Mouse (Mus musculus): ENCODE results near the gene Esrra. TPM values are rescaled to one million over a fixed set of nuclear protein-coding genes. Genes with fewer than 3 reads are reported as not detected.
"Not testable (repeated sequence)": the region's sequence is repeated elsewhere in the genome, so short reads cannot be mapped to it uniquely, and the experiment has no call there.

Esrra gene
- total RNA-seq, 1 experiment from 2014 or later: 37.9 TPM

DNA sequence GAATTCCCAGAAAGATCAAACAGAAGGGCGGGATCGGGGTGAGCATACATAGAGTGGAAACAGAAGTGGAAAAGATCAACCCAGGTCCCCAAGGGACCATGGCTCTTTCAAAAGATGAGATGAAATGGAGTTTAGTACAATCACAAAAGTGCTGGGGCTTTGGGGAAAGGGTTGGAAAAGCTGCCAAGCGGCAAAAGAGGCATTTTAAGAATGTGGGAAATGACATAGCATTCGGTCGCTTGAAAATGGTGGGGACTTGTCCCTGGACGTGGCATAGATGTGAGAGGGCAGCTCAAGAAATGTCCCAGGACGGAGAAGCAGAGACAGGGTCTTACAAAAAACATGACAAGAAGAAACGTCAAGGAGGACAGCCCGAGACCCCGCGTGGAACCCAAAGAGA lies 12.6 kb downstream of the Esrra start:
- ATAC-seq (ENCODE audit: extremely low read depth, insufficient number of reproducible peaks, low FRiP score, poor library complexity, severe bottlenecking): no peak

DNA sequence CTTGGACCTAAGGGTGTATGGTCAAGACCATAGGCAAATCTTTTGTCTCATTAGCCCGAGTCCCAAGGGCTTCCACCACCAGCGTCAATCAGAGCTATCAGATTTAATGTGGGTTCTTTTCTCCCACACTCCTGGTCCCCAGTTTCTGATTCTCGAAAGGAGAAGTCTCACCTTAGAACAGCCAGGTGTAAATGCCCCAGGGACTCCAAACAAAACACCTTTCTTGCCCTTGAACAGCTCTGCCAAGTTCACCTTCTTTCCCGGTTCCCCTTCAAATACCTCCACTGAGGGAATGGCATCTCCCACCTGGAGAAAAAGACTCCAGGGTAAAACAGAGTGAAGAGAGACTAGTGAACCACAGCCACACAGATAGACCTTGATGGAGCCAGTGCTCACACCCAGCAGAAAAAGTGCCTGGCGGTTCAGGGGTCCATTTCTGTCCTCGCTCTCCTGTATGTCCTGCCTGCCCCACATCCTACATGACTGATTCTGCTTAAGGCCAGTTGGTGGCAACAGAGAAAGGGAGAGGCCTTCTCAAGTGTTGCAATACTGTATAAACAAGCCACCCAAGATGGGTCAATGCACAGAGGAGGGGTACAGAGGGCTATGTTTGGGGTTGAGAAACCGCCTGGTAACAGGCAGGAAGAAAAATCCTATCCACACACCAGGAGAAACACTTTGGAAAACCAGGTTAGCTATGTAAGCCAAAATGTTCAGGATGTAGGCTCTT lies 13.6 kb downstream of the Esrra start:
- ATAC-seq (ENCODE audit: extremely low read depth, insufficient number of reproducible peaks, low FRiP score, poor library complexity, severe bottlenecking): no peak

DNA sequence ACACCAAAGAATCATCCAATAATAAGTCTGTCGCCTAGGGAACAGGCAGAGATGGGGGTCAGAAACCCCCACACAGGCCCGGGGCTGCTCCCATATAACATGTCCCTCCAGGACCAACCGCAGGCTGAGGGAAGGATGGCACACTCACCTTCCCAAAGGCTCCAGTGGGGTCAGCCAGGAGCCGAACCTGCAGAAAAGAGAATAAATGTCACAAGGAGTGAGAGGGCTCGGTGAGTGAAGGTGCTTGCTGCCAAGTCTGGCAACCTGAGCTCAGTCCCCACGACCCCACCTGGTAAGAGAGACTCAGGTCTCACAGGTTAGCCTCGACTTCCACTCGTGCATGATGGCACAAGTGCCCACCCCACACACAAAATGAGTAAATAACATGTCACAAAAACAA lies 14.5 kb downstream of the Esrra start:
- no peak for ATAC-seq (ENCODE audit: extremely low read depth, insufficient number of reproducible peaks, low FRiP score, poor library complexity, severe bottlenecking)

DNA sequence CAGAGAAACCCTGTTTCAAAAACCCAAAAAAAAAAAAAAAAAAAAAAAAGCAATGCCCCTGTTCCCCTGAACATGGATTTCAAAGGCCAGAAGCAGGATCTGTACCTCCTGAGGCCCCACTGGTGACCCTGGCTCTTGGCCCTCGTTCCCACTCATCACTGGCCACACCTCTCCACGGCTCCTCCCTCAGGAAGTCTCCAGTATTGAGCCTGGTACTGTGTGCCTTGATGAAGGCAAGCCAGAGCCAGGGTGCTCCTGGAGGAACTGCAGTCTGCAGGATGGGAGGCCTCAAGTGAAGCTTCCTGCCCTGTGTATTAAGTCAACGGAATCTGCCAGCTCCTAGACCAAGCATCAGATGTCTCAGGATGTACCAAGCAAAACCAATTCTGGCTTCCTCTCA lies 15.4 kb downstream of the Esrra start:
- no peak for ATAC-seq (ENCODE audit: extremely low read depth, insufficient number of reproducible peaks, low FRiP score, poor library complexity, severe bottlenecking)

GRCm38 (mm10) chr19:6905498-6906159 lies 16.0 kb downstream of the Esrra start:
- ATAC-seq (ENCODE audit: extremely low read depth, insufficient number of reproducible peaks, low FRiP score, poor library complexity, severe bottlenecking): no peak

DNA sequence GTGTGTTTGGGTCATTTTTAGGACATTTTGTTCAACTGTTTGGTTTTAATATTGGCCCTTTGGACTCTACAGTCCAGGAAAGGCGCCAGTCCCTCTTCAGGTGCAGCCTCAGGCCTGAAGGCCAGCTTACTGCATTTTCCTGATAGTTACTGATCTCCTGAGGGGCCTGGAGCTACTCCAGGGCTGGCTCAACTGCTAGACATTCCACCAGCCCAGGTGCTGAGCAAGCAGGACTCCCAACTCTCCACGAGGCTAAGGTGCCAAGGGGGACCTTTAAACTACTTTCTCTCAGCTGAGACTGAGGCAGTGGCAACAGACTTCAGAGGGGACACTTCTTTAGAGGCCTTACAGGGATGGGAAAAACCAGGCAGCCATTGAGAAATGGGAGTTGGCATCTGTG lies 16.8 kb downstream of the Esrra start:
- no peak for ATAC-seq (ENCODE audit: extremely low read depth, insufficient number of reproducible peaks, low FRiP score, poor library complexity, severe bottlenecking)

DNA sequence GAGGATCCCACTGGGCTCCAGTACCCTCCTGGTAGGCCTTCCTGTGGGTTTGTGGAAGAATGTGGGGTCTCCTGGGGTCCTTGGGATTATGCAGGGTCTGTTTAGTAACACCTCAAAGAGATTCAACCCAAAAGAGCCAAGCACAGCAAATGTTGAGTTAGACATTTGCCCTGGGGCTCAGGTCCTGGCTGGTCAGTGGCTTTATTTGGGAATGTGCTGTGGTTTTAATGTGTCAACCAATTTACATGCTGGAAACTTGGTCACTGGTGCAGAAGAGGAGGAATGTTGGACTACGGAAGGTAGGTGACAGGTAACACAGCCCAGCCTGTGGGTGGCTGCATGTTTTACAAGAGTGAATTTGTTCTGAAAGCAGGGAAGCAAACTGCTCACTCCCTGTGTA lies 18.6 kb downstream of the Esrra start:
- ATAC-seq (ENCODE audit: extremely low read depth, insufficient number of reproducible peaks, low FRiP score, poor library complexity, severe bottlenecking): no peak

- ATAC-seq (ENCODE audit: extremely low read depth, insufficient number of reproducible peaks, low FRiP score, poor library complexity, severe bottlenecking): no peak
Observed at GRCm38 (mm10) chr19:6899641-6900040, 22.0 kb downstream of the Esrra start.

GRCm38 (mm10) chr19:6895608-6896305 lies 25.9 kb downstream of the Esrra start:
- ATAC-seq (ENCODE audit: extremely low read depth, insufficient number of reproducible peaks, low FRiP score, poor library complexity, severe bottlenecking): not testable (repeated sequence)

DNA sequence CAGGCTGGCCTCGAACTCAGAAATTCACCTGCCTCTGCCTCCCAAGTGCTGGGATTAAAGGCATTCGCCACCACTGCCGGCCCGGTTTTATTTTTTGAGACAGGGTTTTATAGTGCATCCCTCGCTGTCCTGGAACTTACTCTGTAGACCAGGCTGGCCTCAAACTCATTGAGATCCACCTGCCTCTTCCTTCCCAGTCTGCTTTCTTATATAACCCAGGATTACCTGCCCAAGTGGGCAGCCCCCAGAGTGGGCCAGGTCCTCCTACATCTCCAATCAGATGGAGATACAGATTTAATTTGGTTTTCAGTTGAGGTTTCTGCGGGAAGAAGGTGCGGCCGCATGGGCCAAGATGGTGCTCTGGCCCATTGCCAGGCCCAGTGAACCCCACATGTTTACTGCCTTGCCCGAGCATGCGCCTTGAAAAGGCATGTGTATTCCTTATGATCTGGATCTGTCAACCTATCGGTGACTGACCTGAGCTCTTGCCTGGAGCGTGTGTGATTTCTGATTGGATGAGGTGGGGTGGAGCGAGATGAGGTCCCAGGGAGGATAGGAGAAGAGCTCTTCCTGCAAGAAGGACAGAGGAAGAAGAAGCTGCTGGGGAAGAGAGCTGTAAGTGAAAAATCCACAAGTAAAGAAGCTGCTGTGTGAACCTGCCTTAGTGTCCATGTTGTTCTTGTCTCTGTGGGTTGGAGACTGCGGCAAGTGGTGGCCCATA lies 27.7 kb downstream of the Esrra start:
- ATAC-seq (ENCODE audit: extremely low read depth, insufficient number of reproducible peaks, low FRiP score, poor library complexity, severe bottlenecking): no peak

- no peak for ATAC-seq (ENCODE audit: extremely low read depth, insufficient number of reproducible peaks, low FRiP score, poor library complexity, severe bottlenecking)
Observed at GRCm38 (mm10) chr19:6892512-6892911, 29.1 kb downstream of the Esrra start.

GRCm38 (mm10) chr19:6877965-6878364 lies 43.6 kb downstream of the Esrra start:
- no peak for ATAC-seq (ENCODE audit: extremely low read depth, insufficient number of reproducible peaks, low FRiP score, poor library complexity, severe bottlenecking)

GRCm38 (mm10) chr19:6876799-6877198 lies 44.8 kb downstream of the Esrra start:
- ATAC-seq (ENCODE audit: extremely low read depth, insufficient number of reproducible peaks, low FRiP score, poor library complexity, severe bottlenecking): no peak

DNA sequence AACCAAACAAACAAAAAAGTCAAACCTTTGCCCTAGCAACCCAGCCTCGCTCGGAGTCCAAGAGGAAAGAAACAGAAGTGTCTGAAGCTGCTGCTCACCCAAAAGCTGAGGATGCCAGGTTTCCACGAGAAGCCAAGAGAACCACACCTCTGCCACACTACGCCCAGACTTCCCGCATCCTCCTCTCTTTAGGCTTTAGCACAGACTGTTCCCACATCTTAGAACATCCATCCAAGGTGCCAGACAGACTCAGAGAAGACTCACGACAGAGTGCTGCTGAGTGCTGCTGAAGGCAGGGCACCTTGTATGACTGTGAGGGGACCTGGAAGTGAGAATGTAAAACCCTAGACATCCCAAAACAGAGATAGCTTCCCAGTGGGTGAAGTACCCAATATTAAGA lies 45.8 kb downstream of the Esrra start:
- no peak for ATAC-seq (ENCODE audit: extremely low read depth, insufficient number of reproducible peaks, low FRiP score, poor library complexity, severe bottlenecking)

DNA sequence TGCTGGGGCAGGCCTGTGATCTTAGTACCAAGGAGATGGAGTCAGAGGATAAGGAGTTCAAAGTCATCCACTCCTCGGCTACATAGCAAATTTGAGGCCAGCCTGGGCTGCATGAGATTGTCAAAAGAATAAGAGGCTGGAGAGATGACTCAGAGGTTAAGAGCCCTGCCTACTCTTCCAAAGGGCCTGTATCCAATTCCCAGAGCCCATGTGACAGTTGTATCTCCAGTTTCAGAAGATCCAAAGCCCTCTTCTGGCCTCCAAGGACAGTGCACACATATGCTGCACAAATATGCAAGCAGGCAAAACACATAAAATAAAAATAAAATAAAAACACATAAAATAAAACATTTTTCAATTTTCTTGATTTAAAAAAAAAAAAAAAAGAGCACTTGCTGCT lies 47.4 kb downstream of the Esrra start:
- ATAC-seq (ENCODE audit: extremely low read depth, insufficient number of reproducible peaks, low FRiP score, poor library complexity, severe bottlenecking): no peak

DNA sequence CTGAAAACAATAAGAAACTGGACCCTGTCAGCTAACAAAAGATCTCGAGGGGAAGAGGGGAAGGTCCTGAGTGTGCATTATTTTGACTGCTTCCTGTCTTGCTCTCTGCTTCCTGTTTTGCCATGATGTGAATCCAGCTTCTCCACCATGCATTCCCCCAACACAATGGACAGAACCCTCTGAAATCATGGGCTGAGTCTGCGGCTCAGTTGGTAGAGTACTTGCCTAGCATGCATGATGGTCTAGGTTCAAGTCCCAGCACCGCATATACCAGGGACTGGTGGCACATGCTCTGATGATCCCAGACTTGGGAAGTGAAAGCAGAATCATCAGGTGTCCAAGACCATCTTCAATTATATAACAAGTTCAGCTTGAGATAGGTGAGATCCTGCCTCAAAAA lies 48.9 kb downstream of the Esrra start:
- no peak for ATAC-seq (ENCODE audit: extremely low read depth, insufficient number of reproducible peaks, low FRiP score, poor library complexity, severe bottlenecking)

- peak; percentile 80 for ATAC-seq (ENCODE audit: extremely low read depth, insufficient number of reproducible peaks, low FRiP score, poor library complexity, severe bottlenecking)
Observed at GRCm38 (mm10) chr19:6871574-6872271, 49.9 kb downstream of the Esrra start.

DNA sequence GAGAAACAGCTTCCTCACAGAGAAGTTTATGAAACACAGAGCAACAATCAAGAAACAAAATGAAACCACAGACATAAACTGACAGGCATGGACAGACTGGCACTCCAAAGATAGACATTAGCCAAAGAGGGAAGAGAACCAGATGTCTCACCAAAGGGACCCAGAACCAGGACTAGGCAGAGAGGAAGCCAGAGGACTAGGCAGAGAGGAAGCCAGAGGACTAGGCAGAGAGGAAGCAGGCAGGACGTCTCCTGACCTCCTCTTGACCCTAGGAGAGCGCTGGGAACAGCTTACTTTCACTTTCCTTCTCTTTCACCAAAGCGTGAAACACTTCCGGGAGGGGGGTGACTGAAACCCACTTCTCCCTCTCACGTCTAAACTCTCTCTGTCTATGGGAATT lies 52.3 kb downstream of the Esrra start:
- ATAC-seq (ENCODE audit: extremely low read depth, insufficient number of reproducible peaks, low FRiP score, poor library complexity, severe bottlenecking): peak; percentile 89

DNA sequence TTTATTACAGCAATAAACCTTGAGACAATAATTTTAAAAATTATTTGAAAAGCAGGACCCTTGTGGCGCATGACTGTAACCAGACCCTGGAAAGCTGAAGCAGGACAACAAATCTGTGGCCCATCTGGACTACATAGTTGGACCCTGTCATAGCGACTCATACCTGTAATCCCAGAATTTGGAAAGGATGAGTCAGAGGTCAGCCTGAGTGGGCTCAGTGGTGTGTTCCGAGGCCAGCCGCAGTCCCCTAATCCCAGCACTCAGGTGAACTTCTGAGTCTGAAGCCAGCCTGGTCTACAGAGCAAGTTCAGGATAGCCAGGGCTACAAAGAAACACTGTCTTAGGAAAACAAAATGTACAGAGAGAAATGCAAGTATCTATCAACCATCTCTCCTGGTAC lies 60.2 kb downstream of the Esrra start:
- no peak for ATAC-seq (ENCODE audit: extremely low read depth, insufficient number of reproducible peaks, low FRiP score, poor library complexity, severe bottlenecking)
